Mouse (Mus musculus): ENCODE data around the gene Olfr967. TPM values are rescaled to one million over a fixed set of nuclear protein-coding genes. Genes with fewer than 3 reads are reported as not detected.
"Not testable (repeated sequence)": the region's sequence is repeated elsewhere in the genome, so short reads cannot be mapped to it uniquely, and the experiment has no call there.

Olfr967 gene
- not detected for total RNA-seq (2021)
- long read RNA-seq, experiment 1, result 0 reads
- long read RNA-seq, experiment 2, result 0 reads

DNA sequence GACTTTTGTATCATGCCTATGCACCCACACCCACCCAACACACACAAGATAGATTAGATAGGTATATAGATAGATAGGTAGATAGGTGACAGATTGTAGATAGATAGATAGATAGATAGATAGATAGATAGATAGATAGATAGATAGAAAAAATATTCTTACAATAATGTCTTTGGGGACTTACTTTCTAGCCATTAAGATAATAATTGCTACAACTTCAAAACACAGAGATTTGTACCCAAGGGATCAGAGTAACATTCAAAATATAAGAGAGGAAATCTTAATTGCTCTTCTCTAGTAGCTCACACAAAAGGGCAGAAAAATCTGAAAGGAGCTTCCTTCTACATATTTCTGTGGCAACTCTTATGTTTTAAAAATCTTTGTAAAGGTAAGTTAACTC lies at the start of gene Olfr967:
Olfr967 (plus strand) TSS at position 301 of the 400 bp plus-strand sequence.
- DNase-seq, result no peak

DNA sequence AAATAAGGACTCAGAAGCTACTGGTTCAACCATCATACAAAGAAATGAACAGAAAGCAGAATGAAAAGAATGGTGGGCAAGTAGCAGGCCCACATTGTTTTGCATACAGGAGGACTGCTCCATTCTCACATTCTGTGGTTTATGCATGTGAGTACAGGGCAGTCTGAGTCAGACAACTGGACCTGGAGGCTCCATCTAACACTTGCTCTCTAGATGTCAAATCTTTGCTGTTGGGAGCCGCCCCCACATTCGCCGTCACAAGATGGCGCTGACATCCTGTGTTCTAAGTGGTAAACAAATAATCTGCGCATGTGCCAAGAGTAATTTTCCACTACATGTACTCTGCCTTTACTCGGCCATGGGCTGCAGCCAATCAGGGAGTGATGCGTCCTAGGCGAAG lies 44.9 kb upstream of the Olfr967 start:
- DNase-seq, result not testable (repeated sequence)

DNA sequence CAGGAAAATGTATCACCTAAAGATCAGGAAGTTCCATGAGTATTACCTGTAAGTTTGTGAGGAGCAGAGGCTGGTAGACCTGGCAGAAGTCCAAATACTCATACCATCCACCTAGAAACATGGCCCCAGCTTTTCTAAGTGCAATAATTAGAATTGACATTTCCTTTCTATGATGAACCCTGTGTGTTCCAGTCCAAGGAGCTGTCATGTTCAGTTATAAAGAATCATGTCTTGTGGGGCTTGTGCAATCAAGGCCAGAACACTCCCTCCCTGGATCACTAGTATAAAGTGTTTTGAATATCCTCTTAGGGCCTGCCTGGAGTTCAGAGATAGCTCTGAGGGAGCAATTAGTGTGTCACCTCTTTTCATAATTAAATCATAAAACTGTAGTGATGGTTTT lies 39.0 kb upstream of the Olfr967 start, which contains the start of gene Olfr149:
Olfr149 (minus strand) TSS at position 101 of the 400 bp plus-strand sequence.
- DNase-seq, result no peak

DNA sequence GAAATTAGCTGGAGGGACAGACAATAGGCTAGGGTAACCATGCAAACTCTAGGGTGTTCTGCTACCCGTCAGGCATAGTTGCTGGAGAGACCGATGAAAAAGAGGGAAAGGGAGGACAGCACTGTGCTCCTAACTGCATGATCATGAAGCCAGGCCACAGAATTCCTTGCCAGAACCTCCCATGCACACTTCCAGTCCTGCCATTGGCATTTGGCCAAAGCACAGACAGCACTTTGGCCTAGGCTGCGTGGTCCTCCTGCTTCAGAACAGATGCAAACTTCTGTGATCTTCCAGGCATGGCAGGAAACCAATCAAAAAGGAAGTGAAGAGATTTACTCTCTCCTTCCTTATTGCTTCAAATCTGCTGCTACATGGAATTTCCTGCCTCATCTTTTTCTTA lies 37.1 kb upstream of the Olfr967 start:
- DNase-seq, result no peak

DNA sequence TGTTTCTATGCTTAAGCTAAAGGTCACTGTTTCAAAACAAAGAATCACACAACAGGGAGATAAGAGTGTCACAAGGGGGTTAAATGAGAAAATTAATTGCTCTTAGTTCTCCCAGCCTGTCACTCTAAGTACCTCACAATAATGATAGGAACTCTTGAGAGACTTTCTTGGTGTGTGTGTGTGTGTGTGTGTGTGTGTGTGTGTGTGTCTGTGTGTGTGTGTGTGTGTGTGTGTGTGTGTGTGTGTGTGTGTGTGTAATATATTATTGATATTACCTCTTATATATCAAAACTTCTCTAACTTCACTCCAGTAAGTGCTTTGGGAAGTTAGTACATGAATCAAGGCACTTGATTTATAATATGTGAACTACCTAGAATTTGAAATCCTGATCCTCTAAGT lies 35.0 kb upstream of the Olfr967 start, which contains the start of gene Olfr965:
Olfr965 (plus strand) TSS at position 301 of the 400 bp plus-strand sequence.
- DNase-seq, result no peak

DNA sequence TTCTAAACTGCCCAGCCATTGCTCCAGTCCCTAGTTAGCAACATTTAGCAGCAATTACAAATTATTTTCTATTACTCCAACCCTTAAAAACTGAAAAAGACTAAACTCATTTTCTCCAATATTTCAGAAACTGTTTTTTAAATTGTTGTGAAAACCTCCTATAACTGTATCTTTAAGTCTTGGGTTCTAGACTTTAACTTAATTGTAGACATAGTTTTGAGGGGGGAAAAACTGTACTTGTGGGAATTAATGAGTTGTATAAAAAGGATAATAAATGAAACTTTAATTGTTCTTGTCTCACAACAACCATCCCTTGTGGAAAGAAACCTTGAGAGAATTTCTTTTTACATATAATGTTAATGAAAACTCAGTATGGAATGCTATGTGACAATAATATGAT lies 15.4 kb upstream of the Olfr967 start, which contains the start of gene Olfr150:
Olfr150 (plus strand) TSS at position 301 of the 400 bp plus-strand sequence.
- no peak for DNase-seq

DNA sequence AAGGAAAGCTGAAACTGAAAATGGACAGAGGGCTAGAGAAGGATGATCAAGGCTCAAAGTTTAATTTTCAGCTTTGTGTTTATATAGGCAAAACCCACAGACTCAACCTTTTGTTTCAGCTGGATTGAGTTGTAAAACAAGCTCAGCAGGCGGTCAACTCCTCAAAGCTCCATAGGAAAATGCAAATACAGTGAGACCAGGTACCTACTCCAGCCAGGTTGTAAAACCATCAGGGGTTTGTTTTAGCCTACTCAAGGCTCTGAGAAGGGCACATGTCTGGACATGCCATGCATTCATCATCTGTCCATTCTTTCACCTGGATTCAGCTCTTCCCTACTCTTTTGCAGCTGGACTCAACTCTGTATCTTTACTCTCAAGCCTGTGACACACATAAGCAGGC lies 5.3 kb upstream of the Olfr967 start:
- DNase-seq, result no peak

DNA sequence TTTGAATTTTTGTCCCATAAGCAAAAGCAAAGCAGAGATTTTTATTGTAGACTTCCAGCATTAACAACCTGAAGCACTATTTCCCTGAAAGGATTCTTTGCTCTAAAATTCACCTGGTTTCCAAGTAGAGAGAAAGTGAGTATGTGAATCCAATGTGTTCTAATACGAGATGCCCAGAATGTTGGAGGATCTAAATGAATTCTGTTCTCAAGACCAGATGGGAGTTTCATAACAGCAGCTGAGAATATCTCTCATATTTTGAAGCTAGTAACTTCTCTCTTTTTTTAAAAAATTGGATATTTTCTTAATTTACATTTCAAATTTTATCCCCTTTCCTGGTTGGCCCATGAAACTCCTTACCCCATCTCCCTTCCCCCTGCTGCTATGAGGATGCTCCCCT lies 379 bp downstream of the Olfr967 start:
- no peak for DNase-seq

DNA sequence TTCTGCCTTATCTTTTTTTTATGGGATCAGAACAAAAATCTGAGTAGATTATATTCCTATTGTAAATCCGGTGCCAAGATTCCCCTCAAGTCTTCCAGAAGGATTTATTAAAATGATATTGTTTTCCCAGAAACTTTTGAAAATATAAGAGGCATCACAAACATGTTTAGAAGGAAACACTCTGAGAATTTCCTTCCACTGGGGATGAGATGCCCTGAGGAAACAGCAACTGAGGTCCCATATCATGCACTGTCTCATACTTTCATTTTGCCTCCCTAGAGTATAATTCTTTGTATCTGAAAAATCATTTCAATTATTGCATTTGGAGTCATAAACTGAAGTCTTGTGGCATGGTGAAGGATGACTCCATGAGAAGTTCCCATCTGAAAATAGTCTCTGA lies 37.1 kb downstream of the Olfr967 start, which contains the start of gene Olfr968:
Olfr968 (minus strand) TSS at position 101 of the 400 bp plus-strand sequence.
- DNase-seq, result no peak

DNA sequence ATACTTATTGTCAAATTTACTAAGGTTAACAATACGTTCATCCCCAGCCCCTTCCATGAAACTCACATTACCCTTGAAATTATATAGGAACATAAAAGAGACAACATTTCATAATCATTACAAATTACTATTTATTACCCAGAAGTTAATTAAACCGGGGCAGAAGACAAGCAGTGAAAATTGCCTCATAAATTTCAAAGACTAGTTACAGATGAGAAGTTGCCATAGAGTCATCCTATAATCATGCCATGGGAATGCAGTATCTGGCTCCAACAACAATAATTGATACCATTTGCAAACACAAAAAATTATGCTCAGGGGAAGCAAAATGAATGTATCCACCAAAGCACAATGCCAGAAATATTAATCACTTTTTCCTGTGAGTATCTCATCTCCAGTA lies 44.5 kb downstream of the Olfr967 start, which contains the start of gene Olfr969:
Olfr969 (plus strand) TSS at position 388 of the 400 bp plus-strand sequence.
- DNase-seq, result no peak

Other genes with a start within 250 kb of the Olfr967 start
- not detected for gene Olfr957, start 230.4 kb upstream of the Olfr967 start, total RNA-seq (2021)
- not detected for gene Olfr958, start 192.2 kb upstream of the Olfr967 start, total RNA-seq (2021)
- gene Olfr959, start 170.7 kb upstream of the Olfr967 start, total RNA-seq (2021), result not detected
- gene AW551984, start 141.8 kb upstream of the Olfr967 start, total RNA-seq (2021), result 1 to 10 TPM in 1 of 2 experiments, under 1 TPM in 1; 0.82 to 3.2 TPM
- gene Olfr148, start 135.6 kb upstream of the Olfr967 start, total RNA-seq (2021), result not detected
- not detected for gene Olfr960, start 124.9 kb upstream of the Olfr967 start, total RNA-seq (2021)
- not detected for gene Olfr961, start 101.2 kb upstream of the Olfr967 start, total RNA-seq (2021)
- gene Olfr963, start 79.0 kb upstream of the Olfr967 start, total RNA-seq (2021), result not detected
- gene Olfr149, start 39.1 kb upstream of the Olfr967 start, total RNA-seq (2021), result not detected
- not detected for gene Olfr965, start 34.9 kb upstream of the Olfr967 start, total RNA-seq (2021)
- not detected for gene Olfr150, start 15.3 kb upstream of the Olfr967 start, total RNA-seq (2021)
- not detected for gene Olfr968, start 37.0 kb downstream of the Olfr967 start, total RNA-seq (2021)
- not detected for gene Olfr969, start 44.7 kb downstream of the Olfr967 start, total RNA-seq (2021)
- not detected for gene Olfr970, start 62.6 kb downstream of the Olfr967 start, total RNA-seq (2021)
- not detected for gene Olfr971, start 90.6 kb downstream of the Olfr967 start, total RNA-seq (2021)
- gene Olfr972, start 120.2 kb downstream of the Olfr967 start, total RNA-seq (2021), result not detected
- gene Olfr229, start 161.1 kb downstream of the Olfr967 start, total RNA-seq (2021), result not detected
- gene Olfr974, start 191.3 kb downstream of the Olfr967 start, total RNA-seq (2021), result not detected
- gene Olfr975, start 205.8 kb downstream of the Olfr967 start, total RNA-seq (2021), result not detected
- gene Olfr976, start 214.9 kb downstream of the Olfr967 start, total RNA-seq (2021), result not detected
- not detected for gene Olfr978, start 245.9 kb downstream of the Olfr967 start, total RNA-seq (2021)